Comparison of ENCODE assay signal across 31 mouse cellular contexts in the genomic region with DNA sequence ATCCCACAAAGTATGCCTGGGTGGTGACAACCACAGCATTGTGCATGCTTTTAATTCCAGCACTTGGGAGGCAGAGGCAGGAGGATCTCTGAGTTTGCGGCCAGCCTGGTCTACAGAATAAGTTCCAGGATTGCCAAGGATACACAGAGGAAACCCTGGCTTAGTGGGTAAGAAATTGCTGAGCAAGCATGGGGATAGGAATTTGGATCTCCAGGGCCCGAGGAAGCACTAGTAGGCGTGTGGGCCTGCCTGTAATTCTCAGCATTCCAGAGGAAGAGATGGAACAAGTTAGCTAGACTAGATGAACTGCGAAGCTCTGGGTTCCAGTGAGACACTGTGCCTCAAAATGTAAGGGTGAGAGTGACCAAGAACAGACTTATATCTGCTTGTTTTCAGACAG. TPM values are rescaled to one million over a fixed set of nuclear protein-coding genes. Genes with fewer than 3 reads are reported as not detected.
"Had no signal": no experiment of that assay in that cellular context is flagged by ENCODE, and none has a peak within 500 bp of the region (broad histone marks: within the 10 kb centered on the region; RNA-seq: fewer than 3 reads in every experiment).

No protein-coding gene starts in this region.

- H3K4me1 ChIP-seq: hindbrain, embryonic 12.5 days; intestine, embryonic 15.5 days had no signal

- H3K4me2 ChIP-seq: heart, embryonic 12.5 days; heart, embryonic 13.5 days; heart, embryonic 15.5 days; hindbrain, embryonic 12.5 days; hindbrain, embryonic 13.5 days; hindbrain, embryonic 14.5 days; hindbrain, embryonic 15.5 days; intestine, embryonic 15.5 days; kidney, embryonic 15.5 days had no signal

- H3K27me3 ChIP-seq: heart, embryonic 12.5 days; heart, embryonic 13.5 days; heart, embryonic 15.5 days; hindbrain, embryonic 12.5 days; hindbrain, embryonic 15.5 days; intestine, embryonic 15.5 days had no signal

- H3K36me3 ChIP-seq: heart, embryonic 12.5 days; heart, embryonic 13.5 days; heart, embryonic 15.5 days; hindbrain, embryonic 10.5 days; hindbrain, embryonic 12.5 days; hindbrain, embryonic 13.5 days; hindbrain, embryonic 15.5 days; intestine, embryonic 15.5 days; kidney, embryonic 15.5 days had no signal

- H3K27ac ChIP-seq: heart, embryonic 13.5 days; heart, embryonic 15.5 days; hindbrain, embryonic 10.5 days; hindbrain, embryonic 12.5 days; hindbrain, embryonic 13.5 days; hindbrain, embryonic 14.5 days; hindbrain, embryonic 15.5 days; hindbrain, postnatal 0 days; intestine, embryonic 15.5 days; kidney, embryonic 15.5 days; kidney, postnatal 0 days; layer of hippocampus, adult 2 months; left cerebral cortex, adult 2 months had no signal

- DNase-seq: heart, postnatal 10 days; heart, postnatal 14 days; heart, postnatal 36 days; heart, postnatal 4 days; kidney, adult 11 months; kidney, adult 18-20 months; kidney, adult 2 months; kidney, adult 8-10 months; kidney, adult 9 months; kidney, postnatal 10 days; kidney, postnatal 14 days; kidney, postnatal 25 days; kidney, postnatal 36 days; kidney, postnatal 4 days; layer of hippocampus, adult 9-11 months; layer of hippocampus, postnatal 36 days had no signal

- H3K9me3 ChIP-seq: heart, embryonic 12.5 days; heart, embryonic 13.5 days; heart, embryonic 15.5 days; hindbrain, embryonic 10.5 days; hindbrain, embryonic 12.5 days; hindbrain, embryonic 13.5 days; hindbrain, embryonic 15.5 days; intestine, embryonic 15.5 days; kidney, embryonic 15.5 days had no signal

- H3K4me3 ChIP-seq: heart, embryonic 12.5 days; heart, embryonic 13.5 days; heart, embryonic 15.5 days; hindbrain, embryonic 10.5 days; hindbrain, embryonic 12.5 days; hindbrain, embryonic 13.5 days; hindbrain, embryonic 15.5 days; intestine, embryonic 15.5 days; kidney, embryonic 15.5 days; layer of hippocampus, adult 2 months; left cerebral cortex, adult 2 months had no signal

- H3K9ac ChIP-seq: heart, embryonic 12.5 days; heart, embryonic 13.5 days; heart, embryonic 15.5 days; hindbrain, embryonic 12.5 days; hindbrain, embryonic 13.5 days; hindbrain, embryonic 14.5 days; hindbrain, embryonic 15.5 days; intestine, embryonic 15.5 days; kidney, embryonic 15.5 days had no signal

RNA-seq across cellular contexts. Expression of a gene that starts 20.2 kb away (rescaled TPM):
- total RNA-seq: hematopoietic stem cell, adult 5-6 weeks had no signal
